Comparison of ENCODE assay signal across 23 mouse cellular contexts in genomic region chr2:70025711-70026110, GRCm38 (mm10). TPM values are rescaled to one million over a fixed set of nuclear protein-coding genes. Genes with fewer than 3 reads are reported as not detected.
DNase-seq lines count a peak whose midpoint lies in the region; ATAC-seq and TF ChIP-seq lines count a peak whose summit lies in the region.
"Had no signal": no experiment of that assay in that cellular context is flagged by ENCODE, and none has a peak within 500 bp of the region (broad histone marks: within the 10 kb centered on the region; RNA-seq: fewer than 3 reads in every experiment).

No protein-coding gene starts in this region.

- no peak overlapping the region for H3K4me3 ChIP-seq in layer of hippocampus, adult 2 months
- H3K4me3 ChIP-seq: embryonic facial prominence, embryonic 12.5 days; forebrain, embryonic 12.5 days; gastrocnemius, adult 2 months; heart, embryonic 13.5 days; hindbrain, embryonic 12.5 days had no signal

- no peak for TF ChIP-seq CTCF in layer of hippocampus, adult 2 months (conservative IDR thresholded peaks at IDR 0.05)

- H3K27ac ChIP-seq in layer of hippocampus, adult 2 months, result peak overlapping the region; percentile 52; the same call in 1 of the 2 replicates
- H3K27ac ChIP-seq: embryonic facial prominence, embryonic 12.5 days; forebrain, embryonic 12.5 days; gastrocnemius, adult 2 months; heart, embryonic 13.5 days; hindbrain, embryonic 12.5 days had no signal

- DNase-seq in frontal cortex, postnatal 10 days (ENCODE audit: low spot score in 2 of 2), result no peak
- peak in 1 of 2 experiments; percentile 49 for DNase-seq in layer of hippocampus, adult 2 months (ENCODE audit: low spot score in 2 of 2)
- DNase-seq in layer of hippocampus, adult 8-10 months (ENCODE audit: low spot score in 2 of 2), result no peak
- peak; percentile 22 to 30 for DNase-seq in left cerebral cortex, adult 9 months (ENCODE audit: low spot score in 2 of 2)
- no peak for DNase-seq in left cerebral cortex, postnatal 10 days (ENCODE audit: extremely low spot score in 1 of 2, low spot score in 2 of 2)
- peak; percentile 80 for DNase-seq in telencephalon, adult 2 months (ENCODE audit: low read depth, low spot score)
- DNase-seq: adrenal gland, adult 8-10 months; adrenal gland, postnatal 36 days; B cell, adult 2 months; cerebellum, adult 11 months; cerebellum, adult 8-10 months; cerebellum, postnatal 14 days; gastrocnemius, adult 2 months; gastrocnemius, postnatal 25 days; heart, postnatal 4 days had no signal

- intact Hi-C loops in left cerebral cortex, postnatal 10 days (cut with DNase I), result no loop called here

- ATAC-seq in frontal cortex, adult (ENCODE audit: low TSS enrichment), result peak; percentile 94
- ATAC-seq: CD4-positive, CD25-positive, alpha-beta regulatory T cell, adult 4 months; forebrain, embryonic 16.5 days had no signal

RNA-seq across cellular contexts. Expression of gene Myo3b, which starts 13.2 kb away (rescaled TPM):
- under 1 TPM; 0.93 to 1.00 TPM for total RNA-seq in layer of hippocampus, adult 2 months (2021)
- total RNA-seq in layer of hippocampus, adult 8-10 months (2022), result under 1 TPM; 0.53 to 0.86 (median 0.73) TPM
- total RNA-seq in left cerebral cortex, postnatal 10 days (2021), result 1 to 10 TPM; 1.1 to 1.9 TPM
- total RNA-seq: adrenal gland, postnatal 36 days; gastrocnemius, adult 2 months; gastrocnemius, postnatal 25 days; granulocyte monocyte progenitor cell, adult 5-6 weeks had no signal

Comparison
In these comparisons a context has a peak if more than half of its experiments do, and no peak if none do; other contexts are left out.
1. DNase-seq: peak in left cerebral cortex, adult 9 months (2 of 2) and telencephalon, adult 2 months (single experiment); none in frontal cortex, postnatal 10 days (0 of 2), layer of hippocampus, adult 8-10 months (0 of 2) and left cerebral cortex, postnatal 10 days (0 of 2).